Mouse (Mus musculus): ENCODE data around the gene Map4k3.

DNA sequence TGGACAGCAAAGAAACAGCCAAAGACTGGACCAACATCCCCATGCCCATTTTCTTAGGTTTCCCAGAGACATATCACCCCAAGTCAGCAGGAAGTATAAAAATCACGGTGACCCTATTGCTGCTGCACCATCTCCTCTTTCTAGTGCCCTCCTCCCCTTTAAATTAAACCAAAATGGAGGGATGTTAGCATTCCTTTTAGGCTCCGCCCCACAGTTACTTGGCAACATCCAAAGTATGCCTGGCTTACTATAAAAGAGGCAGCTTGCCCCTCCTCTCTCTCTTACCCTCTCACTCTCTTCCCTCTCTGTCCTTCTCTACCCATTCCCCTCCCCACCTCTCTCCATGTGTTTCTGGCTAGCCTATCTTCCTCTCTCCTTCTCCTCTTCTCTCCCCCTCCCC is 159.8 kb downstream of the Map4k3 start:
- TF ChIP-seq CTCF (IDR thresholded peaks at IDR 0.05; ENCODE audit: control insufficient read depth, insufficient read depth, low read length): no peak
- TF ChIP-seq POLR2A (IDR thresholded peaks at IDR 0.05; ENCODE audit: borderline replicate concordance, control insufficient read depth, low read depth, low read length): no peak

Data from bone marrow, adult 2 months (tissue).